Mouse (Mus musculus): ENCODE measurements around the gene Lrrc10.

Gene Lrrc10

GRCm38 (mm10) chr10:117045175-117046056 is at the start of gene Lrrc10:
Lrrc10 (plus strand) TSS chr10:117045341.
- WGBS: 55% methylated on average over 40 of the region's 40 CpGs

DNA sequence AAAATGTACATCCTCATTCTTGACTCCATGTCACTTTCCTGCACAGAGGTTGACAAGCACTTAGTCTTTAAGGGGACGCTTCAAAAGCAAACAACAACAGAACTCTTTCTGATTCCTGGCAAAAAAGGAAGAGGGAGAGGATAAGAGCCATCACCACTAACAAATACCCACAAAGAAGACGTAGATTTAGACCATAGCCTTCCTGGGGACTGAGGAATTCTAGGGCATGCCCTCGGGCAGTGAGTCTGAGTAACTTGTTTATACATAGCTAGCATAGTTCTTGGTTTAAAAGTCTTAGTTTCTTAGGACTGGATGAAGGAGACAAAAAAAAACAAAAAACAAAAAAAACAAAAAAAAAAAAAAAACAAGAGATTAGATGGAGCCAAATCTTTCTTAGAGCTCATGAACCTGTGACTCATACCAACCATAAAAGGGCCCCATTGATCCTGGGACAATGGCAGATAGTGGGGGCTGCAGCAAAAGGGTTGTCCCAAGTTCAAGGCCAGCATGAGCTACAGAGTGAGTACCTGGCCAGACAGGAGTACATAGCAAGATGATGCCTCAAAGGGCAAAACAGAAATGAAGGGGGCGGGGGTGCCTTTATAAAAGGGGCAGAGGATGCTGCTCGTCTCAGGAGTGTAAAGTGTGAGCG is 49.4 kb upstream of the Lrrc10 start:
- 80% methylated on average over 6 of the region's 6 CpGs for WGBS

GRCm38 (mm10) chr10:116996236-116996600 is 48.9 kb upstream of the Lrrc10 start:
- 61% methylated on average over 6 of the region's 6 CpGs for WGBS

- WGBS: 84% methylated on average over 17 of the region's 17 CpGs
Observed at GRCm38 (mm10) chr10:116998716-116999455, 46.3 kb upstream of the Lrrc10 start.

- 31% methylated on average over 12 of the region's 12 CpGs for WGBS
Observed at GRCm38 (mm10) chr10:117000975-117001374, 44.2 kb upstream of the Lrrc10 start.

DNA sequence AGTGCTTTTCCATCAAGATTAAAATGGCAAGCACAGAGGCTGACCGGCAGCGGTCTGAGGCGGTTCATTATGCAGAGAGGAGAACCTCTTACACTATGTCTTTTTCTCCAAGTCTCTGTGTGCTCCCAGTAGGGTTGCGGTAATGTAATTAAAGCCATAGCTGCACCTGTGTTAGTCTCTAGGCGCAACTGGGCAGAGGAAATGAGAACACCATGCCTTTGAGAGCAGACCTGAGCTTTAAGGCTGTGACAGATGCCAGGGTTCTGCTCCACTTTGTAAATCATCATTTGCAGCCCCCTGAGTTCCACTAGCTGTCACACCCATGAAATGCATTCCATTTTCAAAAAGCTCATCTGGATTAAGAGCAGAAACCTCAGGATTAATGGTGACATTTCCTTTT is 40.4 kb upstream of the Lrrc10 start:
- 81% methylated on average over 5 of the region's 5 CpGs for WGBS

GRCm38 (mm10) chr10:117005707-117006464 is 39.3 kb upstream of the Lrrc10 start:
- WGBS: 62% methylated on average over 12 of the region's 12 CpGs

DNA sequence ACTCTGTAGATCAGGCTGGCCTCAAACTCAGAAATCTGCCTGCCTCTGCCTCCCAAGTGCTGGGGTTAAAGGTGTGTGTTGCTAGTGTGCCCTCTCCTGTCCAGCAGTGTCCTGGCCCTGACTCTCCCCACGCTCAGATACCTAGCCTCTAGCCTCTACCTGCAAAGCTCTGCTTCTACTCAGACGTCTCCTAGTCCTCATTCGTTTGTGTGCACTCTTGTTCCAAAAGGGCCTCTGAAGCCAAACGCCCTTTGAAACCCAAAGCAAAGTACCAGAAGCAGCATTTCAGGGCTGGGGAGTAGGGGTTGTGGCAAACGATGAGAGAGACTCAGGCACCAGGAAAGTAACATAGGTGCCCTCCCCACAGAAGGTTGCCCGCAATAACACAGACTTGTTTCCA is 35.5 kb upstream of the Lrrc10 start:
- 92% methylated on average over 6 of the region's 6 CpGs for WGBS

DNA sequence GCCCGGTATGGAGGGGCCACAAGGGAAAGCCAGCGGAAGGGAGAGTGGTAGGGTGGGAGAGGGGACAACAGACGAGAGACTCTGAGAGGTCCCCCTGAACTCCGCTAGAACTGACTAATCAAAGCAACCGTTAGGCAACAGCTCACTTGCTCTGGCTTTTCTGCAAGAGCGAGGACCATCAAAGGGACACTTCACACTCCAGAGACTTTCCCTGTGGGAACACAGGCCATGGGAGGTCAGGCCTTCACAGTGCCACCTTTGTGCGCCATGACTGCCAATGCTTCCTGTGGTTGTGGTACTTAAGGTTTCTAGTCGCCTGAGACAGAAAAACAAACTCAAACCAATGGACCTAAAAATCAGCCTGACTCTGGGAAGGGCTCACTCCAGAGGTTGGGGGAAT is 34.1 kb upstream of the Lrrc10 start:
- 85% methylated on average over 8 of the region's 8 CpGs for WGBS

- 24% methylated on average over 12 of the region's 12 CpGs for WGBS
Observed at GRCm38 (mm10) chr10:117013689-117014390, 31.3 kb upstream of the Lrrc10 start.

DNA sequence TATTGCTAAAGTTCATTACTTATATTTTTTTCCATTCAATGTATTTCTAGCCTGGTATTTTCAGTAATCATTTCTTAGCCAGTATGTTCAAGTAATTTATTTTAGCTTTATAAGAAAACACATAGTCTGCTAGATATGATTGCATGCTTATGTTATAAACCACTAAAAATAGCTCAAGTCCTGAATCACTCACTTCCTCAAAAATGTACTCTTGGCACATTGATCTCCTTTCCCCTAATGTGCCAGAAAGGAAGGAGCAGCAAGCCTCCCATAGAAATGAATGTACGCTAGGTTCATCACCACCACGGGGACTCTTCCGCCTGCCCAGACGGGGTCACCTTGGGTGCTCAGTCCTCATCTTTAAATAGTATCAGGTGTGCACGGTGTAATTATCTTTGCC is 30.6 kb upstream of the Lrrc10 start:
- WGBS: 44% methylated on average over 5 of the region's 5 CpGs

- 70% methylated on average over 7 of the region's 7 CpGs for WGBS
Observed at GRCm38 (mm10) chr10:117018281-117018840, 26.8 kb upstream of the Lrrc10 start.

DNA sequence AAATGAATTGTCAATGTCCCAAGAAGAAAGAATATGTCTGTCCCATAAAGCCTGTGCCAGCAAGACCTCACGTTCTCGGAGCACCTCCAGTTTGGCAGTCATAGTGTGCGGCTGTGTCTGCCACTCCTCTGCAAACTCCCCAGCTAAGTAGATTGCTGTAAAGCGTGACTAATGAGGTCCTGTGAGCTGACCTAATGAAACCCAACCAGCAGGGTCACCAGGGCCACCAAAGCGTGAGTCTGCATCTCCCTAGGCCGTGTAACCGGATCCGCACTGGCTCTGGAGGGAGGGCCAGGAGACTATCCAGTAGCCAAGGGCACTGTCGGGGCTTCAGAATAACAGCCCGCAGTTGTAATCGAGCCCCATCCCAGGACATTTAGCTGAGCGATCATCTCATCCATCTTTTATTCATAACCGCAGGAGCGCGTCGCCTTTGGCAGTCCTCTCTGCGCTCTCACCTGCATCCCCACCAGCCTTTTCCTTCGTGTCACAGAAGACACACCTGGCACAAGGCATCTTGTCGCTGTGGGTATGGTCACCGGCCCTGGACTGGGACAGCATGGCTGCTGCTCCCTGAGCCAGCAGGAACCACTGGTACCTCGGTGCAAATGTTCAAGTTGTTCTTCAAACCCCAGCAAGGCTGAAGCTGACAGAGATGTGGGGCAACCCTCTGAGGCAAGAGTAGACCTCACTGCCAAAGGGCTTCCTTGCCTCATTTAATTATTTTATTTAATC is 24.0 kb upstream of the Lrrc10 start:
- WGBS: 62% methylated on average over 21 of the region's 21 CpGs

DNA sequence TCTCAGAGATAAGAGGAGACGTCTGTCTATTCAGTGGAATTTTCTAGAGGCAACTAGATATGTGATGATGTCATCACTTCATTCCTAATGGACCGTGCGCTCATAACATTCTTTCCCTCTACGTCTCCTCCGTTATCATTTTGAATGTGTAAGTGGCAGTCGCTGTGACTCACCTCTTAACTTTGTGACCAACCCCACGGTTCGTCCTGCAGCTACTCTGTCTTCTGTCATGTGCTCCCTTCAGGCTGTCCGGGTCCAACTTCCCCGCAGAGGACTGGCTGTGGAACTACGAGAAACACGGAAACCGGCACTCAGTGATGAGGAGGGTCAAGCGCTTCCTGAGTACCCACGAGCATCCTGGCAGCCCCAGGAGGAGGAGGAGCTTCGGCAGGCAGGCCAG is 21.4 kb upstream of the Lrrc10 start:
- 57% methylated on average over 16 of the region's 16 CpGs for WGBS

- 69% methylated on average over 8 of the region's 8 CpGs for whole genome bisulfite sequencing
Observed at GRCm38 (mm10) chr10:117026176-117026575, 19.0 kb upstream of the Lrrc10 start.

DNA sequence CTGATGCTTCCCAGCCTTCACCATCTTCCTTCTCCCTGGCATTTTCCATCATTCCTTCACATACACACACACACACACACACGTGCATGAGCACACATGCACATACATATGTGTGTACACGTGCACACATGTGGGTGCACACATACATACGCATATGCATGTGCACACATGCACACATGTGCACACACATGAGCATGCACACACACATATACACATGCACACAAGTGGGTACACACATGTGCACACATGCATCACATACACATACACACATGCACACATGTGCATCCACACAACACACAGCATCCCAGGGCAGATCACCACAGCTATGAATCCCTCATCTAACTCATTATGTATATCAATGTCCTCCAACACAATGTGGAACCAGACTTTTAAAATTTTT is 14.0 kb upstream of the Lrrc10 start:
- 97% methylated on average over 3 of the region's 3 CpGs for WGBS

DNA sequence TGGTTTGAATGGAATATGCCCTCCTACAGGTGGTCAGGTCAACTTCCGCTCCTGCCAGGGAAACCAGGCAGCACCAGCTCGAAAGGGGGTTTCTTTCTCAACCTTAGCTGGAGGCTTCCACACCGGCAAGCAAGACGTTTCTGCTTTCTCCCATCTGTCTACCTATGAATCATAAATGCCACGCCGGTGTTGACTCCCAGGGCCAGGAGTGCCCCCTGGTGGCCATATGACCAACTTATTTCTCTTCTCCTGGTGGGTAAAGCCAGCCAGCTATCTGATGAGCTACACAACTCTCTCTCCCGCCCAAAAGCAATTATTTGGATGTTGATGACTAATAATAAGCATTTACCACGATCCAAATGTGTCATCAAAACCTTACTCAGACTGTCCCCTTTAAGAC is 11.4 kb upstream of the Lrrc10 start:
- 14% methylated on average over 8 of the region's 8 CpGs for WGBS

DNA sequence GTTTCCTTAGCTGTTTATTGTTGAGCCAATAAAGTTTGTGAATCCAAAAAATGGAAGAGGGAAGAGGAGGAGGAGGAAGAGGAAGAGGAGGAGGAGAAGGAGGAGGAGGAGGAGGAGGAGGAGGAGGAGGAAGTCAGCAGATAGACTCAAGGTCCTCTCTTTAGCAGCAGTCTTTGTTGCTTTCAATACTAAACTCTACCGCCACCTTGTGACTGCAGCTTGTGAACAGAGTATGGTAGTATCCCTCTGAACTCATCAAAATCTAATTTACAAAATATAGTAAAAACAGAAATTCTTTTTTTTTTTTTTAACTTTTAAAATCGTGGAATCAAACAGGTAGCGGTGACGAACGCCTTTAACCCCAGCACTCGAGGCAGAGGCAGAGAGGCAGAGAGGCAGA is 4.8 kb upstream of the Lrrc10 start:
- WGBS: 61% methylated on average over 6 of the region's 6 CpGs

- 79% methylated on average over 14 of the region's 14 CpGs for WGBS
Observed at GRCm38 (mm10) chr10:117042295-117042694, 2.8 kb upstream of the Lrrc10 start.

- 45% methylated on average over 16 of the region's 16 CpGs for WGBS
Observed at GRCm38 (mm10) chr10:117043497-117044166, 1.5 kb upstream of the Lrrc10 start.

Data from cerebral cortex, adult 2 months (tissue).